Mouse (Mus musculus) myocyte (in vitro differentiated cells): ENCODE measurements at regions not wholly inside any gene's neighbourhood (a gene's known extent, or its start where the extent isn't known, plus 50 kb on each side); places are given as distances from the start of the nearest gene placed in this dataset.

ENCODE experiments used
- H3K27me3 ChIP-seq: one replicate; pipeline ENCODE4 v1.6.1; 2011; ENCODE audit not compliant: control insufficient read depth, insufficient read depth, insufficient read length
- H3K36me3 ChIP-seq: one replicate; pipeline ENCODE4 v1.6.1; 2011; ENCODE audit not compliant: control insufficient read depth, insufficient read depth
- H3K4me2 ChIP-seq: one replicate; pipeline ENCODE4 v1.6.1; 2011; ENCODE audit warnings: low read depth, control low read depth
- H3K4me3 ChIP-seq: one replicate; pipeline ENCODE4 v1.5.1; 2011; ENCODE audit warnings: mild to moderate bottlenecking, control low read depth, moderate library complexity
- H3K79me2 ChIP-seq: one replicate; pipeline ENCODE4 v1.6.1; 2011; ENCODE audit not compliant: control insufficient read depth, insufficient read depth
- H3ac ChIP-seq: one replicate; pipeline ENCODE4 v1.6.1; 2011; ENCODE audit not compliant: control insufficient read depth, insufficient read length
- CEBPB ChIP-seq: IDR thresholded peaks from 2 replicates; pipeline ENCODE4 v1.6.1; 2011; ENCODE audit warnings: mild to moderate bottlenecking, moderate library complexity; ENCODE audit not compliant: poor library complexity, insufficient read depth, severe bottlenecking
- E2F4 ChIP-seq: IDR thresholded peaks from one replicate; pipeline ENCODE4 v1.6.1; 2011; ENCODE audit warnings: mild to moderate bottlenecking, control low read depth, moderate library complexity; ENCODE audit not compliant: insufficient read depth
- MAX ChIP-seq: IDR thresholded peaks from one replicate; pipeline ENCODE4 v1.6.1; 2011; ENCODE audit warnings: low read depth, mild to moderate bottlenecking, control low read depth
- MYOD1 ChIP-seq, 3 experiments: IDR thresholded peaks; one replicate each; pipeline ENCODE4 v1.6.1; 2011; ENCODE audit warnings: control low read depth in 2 of 3, low read depth in 2 of 3, mild to moderate bottlenecking in 2 of 3, moderate library complexity in 1 of 3; ENCODE audit not compliant: insufficient read length in 2 of 3, control insufficient read depth in 1 of 3
- MYOG ChIP-seq, 3 experiments: IDR thresholded peaks; one replicate each; pipeline ENCODE4 v1.6.1; 2011; ENCODE audit warnings: control low read depth in 2 of 3, low read depth in 2 of 3, mild to moderate bottlenecking in 2 of 3; ENCODE audit not compliant: insufficient read length in 2 of 3, control insufficient read depth in 1 of 3, insufficient read depth in 1 of 3
- POLR2A ChIP-seq: IDR thresholded peaks from one replicate; pipeline ENCODE4 v1.6.1; 2011; ENCODE audit warnings: low read depth, mild to moderate bottlenecking, control low read depth, moderate library complexity; ENCODE audit not compliant: insufficient read length
- POLR2AphosphoS2 ChIP-seq: IDR thresholded peaks from one replicate; pipeline ENCODE4 v1.6.1; 2011; ENCODE audit warnings: low read depth, control low read depth; ENCODE audit not compliant: insufficient read length
- REST ChIP-seq: IDR thresholded peaks from one replicate; pipeline ENCODE4 v1.6.1; 2011; ENCODE audit warnings: mild to moderate bottlenecking, control low read depth, moderate library complexity; ENCODE audit not compliant: insufficient read depth, insufficient read length
- SRF ChIP-seq: IDR thresholded peaks from one replicate; pipeline ENCODE4 v1.6.1; 2011; ENCODE audit warnings: low read depth; ENCODE audit not compliant: control insufficient read depth, insufficient read length
- TCF12 ChIP-seq: IDR thresholded peaks from one replicate; pipeline ENCODE4 v1.6.1; 2011; ENCODE audit warnings: mild to moderate bottlenecking, control low read depth; ENCODE audit not compliant: poor library complexity, insufficient read depth, severe bottlenecking
- TCF3 ChIP-seq: IDR thresholded peaks from one replicate; pipeline ENCODE4 v1.6.1; 2011; ENCODE audit warnings: low read depth, control low read depth; ENCODE audit not compliant: insufficient read length
- USF1 ChIP-seq: IDR thresholded peaks from one replicate; pipeline ENCODE4 v1.6.1; 2011; ENCODE audit warnings: low read depth, mild to moderate bottlenecking, control low read depth, moderate library complexity

GRCm38 (mm10) chr15:52480834-52481233 lies 1403.9 kb upstream of the Gm7489 start:
- H3K36me3 ChIP-seq = no peaks in the 10 kb centered on the region
- no peak overlapping the region for H3ac ChIP-seq
- H3K27me3 ChIP-seq = peaks cover 8% of the 10 kb centered on the region
- no peak overlapping the region for H3K4me3 ChIP-seq
- no peaks in the 10 kb centered on the region for H3K79me2 ChIP-seq
- no peak for TF ChIP-seq TCF12
- no peak for TF ChIP-seq MYOG (IDR thresholded peaks at IDR 0.05; ENCODE audit: control insufficient read depth in 1 of 3, insufficient read depth in 1 of 3, insufficient read length in 2 of 3, low read depth in 2 of 3)
- no peak for TF ChIP-seq SRF
- no peak for TF ChIP-seq MYOD1 (IDR thresholded peaks at IDR 0.05; ENCODE audit: control insufficient read depth in 1 of 3, insufficient read length in 2 of 3, low read depth in 2 of 3)
- no peak for TF ChIP-seq TCF3
- TF ChIP-seq CEBPB = no peak
- no peak for TF ChIP-seq MAX
- TF ChIP-seq POLR2A = no peak
- no peak for TF ChIP-seq POLR2AphosphoS2
- TF ChIP-seq USF1 = no peak
- no peak for TF ChIP-seq E2F4
- TF ChIP-seq REST = no peak
- H3K4me2 ChIP-seq = no peak overlapping the region

GRCm38 (mm10) chr15:52483598-52484165 lies 1401.0 kb upstream of the Gm7489 start:
- no peak overlapping the region for H3K4me2 ChIP-seq
- TF ChIP-seq USF1 = no peak

GRCm38 (mm10) chr15:52484276-52484675 lies 1400.4 kb upstream of the Gm7489 start:
- TF ChIP-seq CEBPB = no peak
- no peak for TF ChIP-seq REST
- TF ChIP-seq MYOD1 (IDR thresholded peaks at IDR 0.05; ENCODE audit: control insufficient read depth in 1 of 3, insufficient read length in 2 of 3, low read depth in 2 of 3) = no peak
- no peak for TF ChIP-seq E2F4
- no peak for TF ChIP-seq MAX
- no peak for TF ChIP-seq SRF
- no peak for TF ChIP-seq TCF3
- TF ChIP-seq USF1 = no peak
- TF ChIP-seq MYOG (IDR thresholded peaks at IDR 0.05; ENCODE audit: control insufficient read depth in 1 of 3, insufficient read depth in 1 of 3, insufficient read length in 2 of 3, low read depth in 2 of 3) = no peak
- no peak for TF ChIP-seq POLR2AphosphoS2
- no peak for TF ChIP-seq TCF12
- no peak for TF ChIP-seq POLR2A
- Histone ChIP-seq H3K36me3 (no peaks in the 10 kb centered on the region), H3ac (no peak overlapping the region), H3K4me3 (no peak overlapping the region), H3K27me3 (peaks cover 8% of the 10 kb centered on the region), H3K79me2 (no peaks in the 10 kb centered on the region), H3K4me2 (no peak overlapping the region)

More at GRCm38 (mm10) chr15:52483598-52484165, 1401.0 kb upstream of the Gm7489 start:
- Histone ChIP-seq H3K27me3 (peaks cover 8% of the 10 kb centered on the region), H3K4me3 (no peak overlapping the region), H3K79me2 (no peaks in the 10 kb centered on the region), H3K36me3 (no peaks in the 10 kb centered on the region), H3ac (no peak overlapping the region)

GRCm38 (mm10) chr15:52505278-52505831 lies 1379.4 kb upstream of the Gm7489 start:
- Histone ChIP-seq H3K79me2 (no peaks in the 10 kb centered on the region), H3K4me2 (peak overlapping the region; percentile 37), H3K27me3 (no peaks in the 10 kb centered on the region), H3K36me3 (no peaks in the 10 kb centered on the region), H3ac (no peak overlapping the region), H3K4me3 (no peak overlapping the region)
- no peak for TF ChIP-seq MYOD1 (IDR thresholded peaks at IDR 0.05; ENCODE audit: control insufficient read depth in 1 of 3, insufficient read length in 2 of 3, low read depth in 2 of 3)
- no peak for TF ChIP-seq USF1
- no peak for TF ChIP-seq CEBPB
- no peak for TF ChIP-seq POLR2A
- no peak for TF ChIP-seq TCF12

GRCm38 (mm10) chr15:52506930-52507329 lies 1377.8 kb upstream of the Gm7489 start:
- no peak for TF ChIP-seq MYOG (IDR thresholded peaks at IDR 0.05; ENCODE audit: control insufficient read depth in 1 of 3, insufficient read depth in 1 of 3, insufficient read length in 2 of 3, low read depth in 2 of 3)
- no peak overlapping the region for H3K4me2 ChIP-seq
- H3K79me2 ChIP-seq = no peaks in the 10 kb centered on the region
- H3K4me3 ChIP-seq = no peak overlapping the region
- H3K36me3 ChIP-seq = no peaks in the 10 kb centered on the region
- H3ac ChIP-seq = no peak overlapping the region
- no peaks in the 10 kb centered on the region for H3K27me3 ChIP-seq
